Mouse (Mus musculus) lung, adult 2 months (tissue): ENCODE measurements at regions not wholly inside any gene's neighbourhood (a gene's known extent, or its start where the extent isn't known, plus 50 kb on each side); places are given as distances from the start of the nearest gene placed in this dataset.

Source experiments
- DNase-seq: peaks from one replicate; pipeline ENCODE4 v3.0.0; 2022
- H3K4me1 ChIP-seq: fragments of 200-500 bp; 2 replicates; pipeline ENCODE4 v1.6.1; 2011; ENCODE audit warnings: low read length; ENCODE audit not compliant: control insufficient read depth, insufficient read depth
- H3K4me3 ChIP-seq: fragments of 200-500 bp; replicated peaks from 2 replicates; pipeline ENCODE3; 2011; ENCODE audit warnings: low read depth, mild to moderate bottlenecking, control low read depth, low read length; ENCODE audit errors: extremely low read depth
- CTCF ChIP-seq: fragments of 200-500 bp; IDR thresholded peaks from 2 replicates; pipeline ENCODE4 v1.5.1; 2011; ENCODE audit warnings: mild to moderate bottlenecking, low read length, control low read depth; ENCODE audit not compliant: insufficient read depth
- POLR2A ChIP-seq: fragments of 200-500 bp; IDR thresholded peaks from 2 replicates; pipeline ENCODE4 v1.6.1; 2011; ENCODE audit warnings: low read depth, mild to moderate bottlenecking, control low read depth, low read length, borderline replicate concordance; ENCODE audit errors: extremely low read depth
- WGBS: fragments of 180-500 bp; shearing (Covaris S2); methylation state at CpG from one replicate; pipeline ENCODE4 v1.1.7; 2018; 5-methylcytosine and 5-hydroxymethylcytosine counted together

- DNase-seq = peak; percentile 31
- TF ChIP-seq POLR2A (no peak), CTCF (peak; percentile 82)
- no peaks in the 10 kb centered on the region for H3K4me1 ChIP-seq
- WGBS = 33% methylated on average over 13 of the region's 13 CpGs
- no peak overlapping the region for H3K4me3 ChIP-seq
These were observed 62.9 kb downstream of the Amer3 start for GRCm38 (mm10) chr1:34642304-34642893.

- DNase-seq = no peak
- Histone ChIP-seq H3K4me1 (no peaks in the 10 kb centered on the region), H3K4me3 (no peak overlapping the region)
- TF ChIP-seq CTCF (no peak), POLR2A (no peak)
- WGBS = 88% methylated on average over 10 of the region's 10 CpGs
These were observed 74.6 kb downstream of the Amer3 start for GRCm38 (mm10) chr1:34653963-34654644.

- H3K4me3 ChIP-seq = no peak overlapping the region
- no peak for DNase-seq
- no peaks in the 10 kb centered on the region for H3K4me1 ChIP-seq
- TF ChIP-seq POLR2A = no peak
- TF ChIP-seq CTCF = no peak
These were observed 78.0 kb downstream of the Amer3 start for GRCm38 (mm10) chr1:34657481-34657880.

GRCm38 (mm10) chr1:34663875-34664547 is 84.6 kb downstream of the Amer3 start:
- DNase-seq = no peak
- H3K4me3 ChIP-seq = no peak overlapping the region
- H3K4me1 ChIP-seq = no peaks in the 10 kb centered on the region
- TF ChIP-seq POLR2A (no peak), CTCF (no peak)
- 67% methylated on average over 4 of the region's 4 CpGs for WGBS

GRCm38 (mm10) chr1:34664816-34665511 is 85.5 kb downstream of the Amer3 start:
- TF ChIP-seq CTCF (no peak), POLR2A (no peak)
- no peak for DNase-seq
- Histone ChIP-seq H3K4me3 (no peak overlapping the region), H3K4me1 (no peaks in the 10 kb centered on the region)
- 79% methylated on average over 11 of the region's 11 CpGs for WGBS

GRCm38 (mm10) chr1:34665512-34665854 is 86.0 kb downstream of the Amer3 start:
- TF ChIP-seq CTCF (no peak), POLR2A (no peak)
- 87% methylated on average over 5 of the region's 5 CpGs for WGBS
- H3K4me1 ChIP-seq = no peaks in the 10 kb centered on the region
- no peak for DNase-seq
- H3K4me3 ChIP-seq = no peak overlapping the region

GRCm38 (mm10) chr1:34666226-34666662 is 86.8 kb downstream of the Amer3 start:
- Histone ChIP-seq H3K4me3 (no peak overlapping the region), H3K4me1 (no peaks in the 10 kb centered on the region)
- 88% methylated on average over 13 of the region's 13 CpGs for WGBS
- DNase-seq = no peak
- TF ChIP-seq CTCF (no peak), POLR2A (no peak)

GRCm38 (mm10) chr1:34677105-34677741 is 97.8 kb downstream of the Amer3 start:
- H3K4me3 ChIP-seq = no peak overlapping the region
- no peak for DNase-seq
- no peaks in the 10 kb centered on the region for H3K4me1 ChIP-seq
- TF ChIP-seq CTCF = no peak
- TF ChIP-seq POLR2A = no peak
- WGBS = 37% methylated on average over 12 of the region's 12 CpGs
